Mouse (Mus musculus): ENCODE data around the gene Tbc1d10c.

Gene Tbc1d10c

DNA sequence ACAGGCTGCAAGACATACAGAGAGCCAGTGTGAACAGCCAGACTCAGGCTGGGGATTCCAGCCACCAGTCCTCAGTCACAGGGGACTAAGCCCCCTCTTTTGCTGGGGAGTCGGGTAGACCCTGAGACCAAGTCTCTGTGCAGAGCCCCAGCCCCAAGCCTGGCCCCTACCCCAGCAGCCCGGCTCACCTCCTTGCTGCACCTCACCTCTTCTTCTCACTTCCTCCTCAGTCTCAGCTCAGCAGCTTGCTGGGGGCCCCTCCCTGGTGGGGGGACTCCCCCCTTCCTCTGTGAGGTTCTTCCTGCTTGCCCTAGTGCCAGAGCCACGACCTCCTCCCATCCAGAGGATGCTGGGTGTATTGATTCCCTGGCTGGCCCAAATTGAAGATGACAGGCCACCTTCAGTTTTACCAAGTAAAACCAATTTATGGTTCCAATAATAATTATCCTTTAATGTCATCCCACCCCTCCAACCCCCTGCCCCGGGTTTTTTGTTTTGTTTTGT is at the start of gene Tbc1d10c:
TSS of gene Tbc1d10c (minus strand) at position 454 of the 504 bp plus-strand sequence.
- in situ Hi-C loops (cut with MboI; ENCODE audit: low sequenced_read_pairs), result no loop called here

DNA sequence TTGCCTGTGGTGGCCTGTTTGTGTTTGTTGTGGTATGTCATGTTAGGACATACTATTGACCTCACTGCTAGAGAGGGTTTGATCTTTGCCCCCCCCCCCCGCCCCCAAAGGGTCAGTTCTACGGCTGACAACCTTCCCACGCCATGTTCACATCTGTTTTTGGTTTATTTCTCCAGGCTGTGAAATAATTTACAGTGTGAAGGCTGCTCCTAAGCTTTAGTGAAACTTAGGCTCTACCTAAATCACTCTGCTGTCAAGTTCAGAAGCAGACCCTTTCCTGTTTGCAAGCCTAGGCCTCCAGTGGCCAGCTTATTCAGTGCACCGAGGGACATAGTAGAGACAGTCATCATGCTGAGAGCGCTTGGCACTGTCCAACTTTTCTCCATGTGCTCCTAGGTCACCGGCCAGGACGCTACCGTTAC is 49.2 kb upstream of the Tbc1d10c start:
- in situ Hi-C loops (cut with MboI; ENCODE audit: low sequenced_read_pairs), result no loop called here

DNA sequence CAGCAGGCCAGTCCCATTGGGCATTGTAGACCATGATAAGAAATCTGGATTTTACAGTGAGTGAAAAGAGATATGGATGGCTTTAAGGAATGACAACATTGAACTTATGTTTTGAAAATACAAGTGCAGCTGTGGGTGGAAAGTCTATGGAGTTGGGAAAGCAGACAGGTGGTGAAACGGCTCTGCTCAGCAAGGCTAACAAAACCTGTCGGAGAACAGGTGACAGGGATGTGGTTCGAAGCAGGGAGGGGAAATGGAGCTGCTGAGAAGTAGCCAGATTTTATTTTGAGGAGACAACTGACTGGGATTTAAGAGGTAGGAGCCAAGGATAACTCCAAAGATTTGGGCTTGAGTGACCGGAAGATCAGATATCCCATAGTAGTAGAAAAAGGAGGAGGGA is 43.5 kb upstream of the Tbc1d10c start:
- in situ Hi-C loops (cut with MboI; ENCODE audit: low sequenced_read_pairs), result no loop called here

DNA sequence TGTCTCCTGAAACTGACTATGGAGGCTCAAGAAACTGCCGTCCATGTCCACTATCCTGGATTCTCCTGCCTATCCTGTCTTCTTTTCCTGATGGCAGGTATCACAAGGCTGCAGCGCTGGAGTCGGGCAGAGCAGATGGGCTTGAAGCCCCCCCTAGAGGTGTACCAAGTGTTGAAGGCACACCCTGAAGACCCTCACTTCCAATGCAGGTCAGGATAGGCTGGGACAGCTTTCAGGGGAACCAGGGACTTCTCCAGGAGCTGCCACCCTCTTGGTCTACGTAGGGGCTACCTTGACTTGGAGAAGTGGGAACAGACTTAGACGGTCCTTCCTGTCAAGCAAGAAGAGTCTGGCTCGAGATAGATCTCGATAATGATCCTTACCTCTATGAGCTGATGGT is 41.6 kb upstream of the Tbc1d10c start:
- in situ Hi-C loops (cut with MboI; ENCODE audit: low sequenced_read_pairs), result no loop called here

DNA sequence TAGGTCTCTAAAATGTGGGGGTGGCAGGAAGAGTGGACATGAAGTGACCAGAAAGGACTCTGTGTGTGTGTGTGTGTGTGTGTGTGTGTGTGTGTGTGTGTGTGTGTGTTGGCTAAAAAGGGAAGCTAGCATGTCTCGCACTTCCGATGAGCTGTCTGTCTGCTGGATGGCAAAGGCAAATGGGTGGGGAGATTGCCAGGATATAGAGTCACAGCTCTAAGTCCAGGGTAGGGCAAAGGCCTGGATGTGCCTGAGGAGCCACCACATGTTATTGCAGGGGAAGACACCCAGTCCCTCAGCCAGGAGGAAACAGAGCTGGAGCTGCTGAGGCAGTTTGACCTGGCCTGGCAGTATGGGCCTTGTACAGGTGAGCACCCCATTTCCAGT is 41.1 kb upstream of the Tbc1d10c start:
- in situ Hi-C loops (cut with MboI; ENCODE audit: low sequenced_read_pairs), result no loop called here

DNA sequence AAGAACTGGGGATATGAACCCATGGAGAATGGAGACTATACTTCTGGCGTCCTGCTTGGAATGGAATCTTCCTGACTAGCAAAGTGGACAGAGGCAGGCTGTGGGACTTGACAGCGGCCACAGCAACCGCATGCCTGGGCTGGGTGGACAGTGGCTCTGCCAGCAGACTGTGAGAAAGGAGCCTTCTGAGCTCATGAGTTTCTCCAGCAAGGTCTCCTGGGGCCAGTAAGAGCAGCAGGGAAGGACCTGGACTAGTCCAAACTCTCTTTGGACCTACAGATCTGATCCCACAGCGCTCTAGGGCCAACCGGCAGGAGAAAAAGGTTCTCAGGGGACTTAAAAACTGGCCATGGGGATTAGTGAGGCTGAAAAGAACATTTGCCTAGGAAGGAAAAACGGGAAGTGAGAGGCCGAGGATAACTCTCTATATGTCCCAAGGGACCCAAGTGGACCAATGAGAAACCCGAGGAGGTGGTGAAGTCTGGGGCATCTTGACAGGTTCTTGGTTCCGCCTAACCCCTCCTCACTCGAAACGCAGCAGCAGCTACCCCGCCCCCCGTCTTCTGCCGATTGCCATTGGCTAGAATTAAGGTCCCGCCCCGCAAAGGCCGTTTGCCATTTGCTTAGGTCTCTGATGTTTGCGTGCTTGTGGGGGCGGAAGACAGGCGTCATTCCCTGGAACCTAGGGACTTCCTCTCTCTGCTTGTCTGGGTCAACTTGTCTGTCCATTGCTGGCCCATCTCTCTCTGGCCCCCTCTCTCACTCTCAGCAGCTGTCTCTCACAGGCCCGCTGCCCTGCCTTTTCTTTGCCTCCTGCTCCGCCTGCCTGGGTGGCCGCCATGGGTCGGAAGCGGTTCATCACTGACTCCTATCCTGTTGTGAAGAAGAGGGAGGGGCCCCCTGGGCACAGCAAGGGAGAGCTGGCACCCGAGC is 40.4 kb upstream of the Tbc1d10c start, which contains the start of gene Pold4:
TSS of gene Pold4 (plus strand) at position 647 of the 933 bp plus-strand sequence.
- in situ Hi-C loops (cut with MboI; ENCODE audit: low sequenced_read_pairs), result no loop called here

DNA sequence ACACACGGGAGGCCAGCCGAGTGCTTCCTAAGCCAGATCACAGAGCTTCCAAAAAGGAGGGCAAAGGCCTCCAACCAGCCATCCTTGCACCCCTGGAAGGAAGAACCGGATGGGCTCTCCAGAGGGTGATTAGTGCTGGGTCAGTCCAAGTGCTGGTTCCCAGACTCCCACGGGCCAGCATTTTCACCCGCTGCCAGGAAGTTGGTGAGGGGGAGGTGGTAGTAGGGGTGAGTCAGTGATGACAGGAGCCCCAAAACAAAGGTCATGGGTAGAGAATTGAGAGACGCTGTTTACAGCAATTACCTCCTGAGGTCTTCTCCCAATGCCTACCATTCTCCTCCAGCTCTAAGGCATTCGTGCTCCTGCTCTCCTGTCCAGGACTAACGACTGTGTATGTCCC is 39.3 kb upstream of the Tbc1d10c start:
- in situ Hi-C loops (cut with MboI; ENCODE audit: low sequenced_read_pairs), result no loop called here

DNA sequence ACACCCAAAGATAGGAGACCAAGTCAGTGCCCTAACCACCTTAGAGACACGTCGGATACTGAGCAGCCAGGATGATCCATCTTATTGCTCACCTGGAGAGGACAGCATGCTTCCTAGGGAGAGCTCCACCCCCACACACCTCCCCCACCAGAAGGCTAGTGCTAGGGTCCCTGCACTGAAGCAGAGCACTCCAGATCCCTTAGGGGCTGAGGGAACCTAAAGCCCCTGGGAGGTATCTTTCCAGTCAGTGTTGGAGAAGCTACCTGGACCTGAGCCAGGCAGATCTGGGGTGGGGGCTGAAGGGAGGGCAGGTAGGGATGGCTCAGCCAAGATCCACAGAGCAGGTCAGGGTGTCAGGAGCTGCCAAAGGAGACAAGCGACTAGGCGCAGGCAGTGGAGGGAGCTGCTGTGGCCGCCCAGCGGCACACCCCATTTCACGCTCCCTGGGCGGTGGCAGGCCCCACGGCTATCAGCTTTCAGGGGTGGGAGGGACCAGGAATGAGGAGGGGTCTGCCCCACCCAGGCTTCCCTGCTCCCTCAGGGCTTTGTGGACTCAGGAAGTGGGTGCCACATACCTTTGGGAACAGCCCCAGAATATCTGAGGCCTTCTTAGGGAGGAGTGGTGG is 38.5 kb upstream of the Tbc1d10c start:
- in situ Hi-C loops (cut with MboI; ENCODE audit: low sequenced_read_pairs), result no loop called here

DNA sequence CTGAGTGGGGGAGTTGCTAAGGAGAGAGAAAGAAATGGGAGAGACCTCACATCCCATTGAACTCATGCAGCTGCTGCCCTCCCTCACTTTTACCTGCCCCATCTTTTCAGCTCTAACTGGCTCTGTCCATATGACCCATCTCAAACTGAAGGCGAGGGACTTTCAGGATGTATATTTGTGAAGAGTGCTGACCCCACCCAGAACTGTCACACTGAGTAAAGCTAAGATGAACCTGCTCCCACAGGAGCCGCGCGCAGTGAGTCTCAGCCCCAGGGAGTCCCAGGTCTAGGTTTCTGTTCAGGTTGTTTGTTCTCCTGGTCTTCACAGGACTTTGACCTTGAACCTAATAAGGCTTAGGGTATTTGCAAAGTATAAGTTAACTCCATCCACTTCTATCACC is 37.8 kb upstream of the Tbc1d10c start:
- in situ Hi-C loops (cut with MboI; ENCODE audit: low sequenced_read_pairs), result no loop called here

DNA sequence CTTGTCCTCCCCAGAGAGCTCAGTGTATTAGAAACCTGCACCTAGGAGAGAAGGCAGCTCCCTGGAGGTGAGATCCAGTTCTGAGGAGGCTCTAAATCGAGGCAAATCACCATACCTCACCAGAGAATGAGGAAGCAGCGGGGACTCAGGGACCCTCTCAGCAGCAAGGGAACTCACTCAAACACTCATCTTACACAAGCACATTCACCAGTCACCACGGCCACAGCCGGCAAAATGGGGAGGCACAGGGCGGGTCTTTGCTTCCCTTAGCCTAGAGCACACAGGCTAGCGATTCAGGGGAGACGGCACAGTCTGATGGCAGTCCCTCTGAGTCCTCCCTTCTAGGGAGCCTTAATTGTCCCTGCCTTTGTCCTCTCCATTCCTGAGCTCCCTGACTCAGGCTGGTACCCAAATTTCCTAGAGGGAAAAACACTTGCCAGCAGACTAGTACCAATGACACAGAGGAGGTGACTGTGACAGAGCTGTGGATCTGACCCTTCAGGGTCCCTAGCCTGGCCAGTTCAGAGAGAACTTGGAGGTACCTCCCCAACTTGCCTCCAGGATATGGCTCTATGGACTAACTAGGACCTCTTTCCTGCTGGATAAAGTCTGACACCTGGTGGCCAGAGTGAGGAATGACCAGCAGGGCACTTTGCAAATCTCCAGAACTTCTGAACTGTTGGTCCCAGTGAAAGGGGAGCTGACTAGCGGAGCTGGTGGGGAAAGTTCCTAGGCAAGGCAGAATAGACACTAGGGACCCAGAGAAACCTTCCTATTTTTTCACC is 37.0 kb upstream of the Tbc1d10c start:
- in situ Hi-C loops (cut with MboI; ENCODE audit: low sequenced_read_pairs), result no loop called here

DNA sequence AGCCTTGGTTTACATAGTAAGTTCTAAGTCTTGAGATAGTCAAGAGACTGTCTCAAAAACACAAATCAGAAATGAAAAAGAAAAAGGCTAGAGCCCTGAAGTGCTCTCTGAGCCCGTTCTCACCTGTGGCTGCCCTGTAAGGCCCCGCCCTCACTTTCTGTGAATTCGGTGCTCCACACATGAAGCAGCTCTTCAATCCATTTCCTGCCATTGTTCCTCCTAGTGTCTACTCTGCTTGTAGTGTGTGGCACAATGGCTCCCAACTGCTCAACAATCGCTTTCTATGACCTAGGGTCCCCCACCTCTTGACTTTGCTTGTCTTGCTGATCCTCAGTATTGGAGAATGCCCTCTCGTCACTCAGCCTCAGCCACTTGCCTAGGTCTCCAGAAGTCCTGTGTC is 36.4 kb upstream of the Tbc1d10c start:
- in situ Hi-C loops (cut with MboI; ENCODE audit: low sequenced_read_pairs), result no loop called here

DNA sequence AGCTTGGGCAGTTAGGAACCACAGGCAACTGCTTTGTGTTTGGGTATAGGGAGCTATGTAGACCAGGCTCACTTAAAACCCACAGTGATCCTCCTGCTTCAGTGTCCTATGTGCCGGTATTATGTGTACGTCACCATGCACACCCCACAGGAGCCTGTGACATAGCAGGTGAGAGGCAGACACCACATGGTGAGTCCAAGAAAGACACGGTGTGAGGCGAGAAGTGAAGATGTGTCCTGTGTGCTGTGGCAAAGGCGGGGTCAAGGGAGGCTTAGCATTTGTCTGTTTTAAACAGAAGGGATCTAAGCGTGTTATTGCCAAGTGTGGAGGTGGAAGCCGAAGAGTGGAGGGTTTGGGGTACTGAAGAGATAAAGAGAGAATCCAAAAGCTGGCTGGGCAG is 35.7 kb upstream of the Tbc1d10c start:
- in situ Hi-C loops (cut with MboI; ENCODE audit: low sequenced_read_pairs), result no loop called here

DNA sequence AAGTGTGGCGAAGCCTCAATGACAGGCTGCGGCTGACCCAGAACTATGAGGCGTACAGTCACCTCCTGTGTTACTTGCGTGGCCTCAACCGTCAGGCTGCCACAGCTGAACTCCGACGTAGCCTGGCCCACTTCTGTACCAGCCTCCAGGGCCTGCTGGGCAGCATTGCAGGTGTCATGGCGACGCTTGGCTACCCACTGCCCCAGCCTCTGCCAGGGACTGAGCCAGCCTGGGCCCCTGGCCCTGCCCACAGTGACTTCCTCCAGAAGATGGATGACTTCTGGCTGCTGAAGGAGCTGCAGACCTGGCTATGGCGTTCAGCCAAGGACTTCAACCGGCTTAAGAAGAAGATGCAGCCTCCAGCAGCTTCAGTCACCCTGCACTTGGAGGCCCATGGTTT is 31.1 kb upstream of the Tbc1d10c start:
- in situ Hi-C loops (cut with MboI; ENCODE audit: low sequenced_read_pairs), result no loop called here

DNA sequence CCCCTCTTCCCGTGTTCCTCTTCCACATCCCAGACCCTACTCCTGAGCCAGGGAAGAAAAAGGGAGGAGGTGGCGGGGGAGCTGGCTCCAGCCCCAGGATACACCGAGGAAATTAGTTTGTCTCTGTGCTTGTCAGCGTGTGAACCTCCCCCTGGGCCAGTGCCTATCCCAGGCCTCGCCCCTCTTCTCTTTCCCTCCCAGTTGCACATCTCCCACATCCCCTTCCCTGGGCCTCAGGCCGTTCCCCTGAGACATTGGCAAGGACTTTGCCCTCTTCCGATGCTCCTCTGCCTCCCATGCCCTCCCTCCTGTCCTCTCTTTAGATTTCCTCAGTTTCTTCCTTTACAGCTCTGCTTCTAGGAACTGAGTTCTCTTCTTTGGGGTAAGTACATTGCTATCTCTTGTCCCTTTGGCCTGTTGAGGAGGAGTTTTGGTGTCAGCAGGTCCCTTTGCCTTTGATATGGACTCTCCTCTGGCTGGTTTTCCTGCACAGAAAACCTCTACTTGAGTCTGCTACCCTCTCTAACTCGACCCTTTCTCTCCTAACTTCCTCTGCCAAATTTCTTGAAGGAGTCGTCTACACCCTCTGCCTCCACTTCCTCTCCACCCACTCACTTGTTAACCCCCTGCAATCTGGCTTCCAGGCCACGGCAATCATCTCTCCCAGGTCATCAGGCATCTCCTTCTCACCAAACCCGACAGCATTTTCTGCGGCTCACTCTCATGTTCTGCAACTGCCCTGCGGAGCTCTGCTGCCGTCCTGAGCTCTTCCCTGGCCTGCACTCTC is 30.1 kb upstream of the Tbc1d10c start:
- in situ Hi-C loops (cut with MboI; ENCODE audit: low sequenced_read_pairs), result no loop called here

DNA sequence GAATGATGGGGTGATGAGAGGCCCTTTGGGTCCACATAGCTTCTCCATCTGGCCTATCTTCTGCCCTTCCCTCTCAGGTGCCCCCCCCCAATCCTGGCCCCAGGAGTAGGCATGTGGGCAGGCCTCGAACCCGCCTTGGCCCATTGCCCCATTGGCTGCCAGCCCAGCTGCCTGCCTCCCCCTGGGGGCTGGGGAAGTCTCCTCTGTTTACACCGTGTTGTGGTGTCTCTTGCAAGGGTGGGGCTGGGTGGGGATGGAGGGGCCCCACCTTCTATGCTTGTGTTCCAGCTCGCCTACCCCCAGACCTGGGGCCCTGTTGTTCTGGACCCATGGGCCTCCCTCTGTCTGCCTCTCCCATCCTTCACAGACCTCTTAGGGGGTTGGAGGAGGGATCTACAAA is 29.3 kb upstream of the Tbc1d10c start:
- in situ Hi-C loops (cut with MboI; ENCODE audit: low sequenced_read_pairs), result no loop called here

DNA sequence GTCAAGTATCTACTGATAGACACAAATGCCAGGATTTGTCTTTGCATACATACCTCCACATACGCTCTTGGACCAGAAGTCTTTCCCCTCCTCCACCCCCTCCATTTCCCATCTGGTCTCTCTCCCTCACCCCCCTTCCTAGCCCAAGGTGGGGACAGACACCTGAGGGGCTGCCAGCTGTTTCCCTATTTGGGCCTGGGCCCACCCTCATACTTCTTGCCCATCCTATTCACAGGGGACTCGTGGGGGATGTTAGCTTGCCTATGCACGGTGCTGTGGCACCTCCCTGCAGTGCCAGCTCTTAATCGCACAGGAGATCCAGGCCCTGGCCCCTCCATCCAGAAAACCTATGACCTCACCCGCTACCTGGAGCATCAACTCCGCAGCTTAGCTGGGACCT is 28.9 kb upstream of the Tbc1d10c start:
- in situ Hi-C loops (cut with MboI; ENCODE audit: low sequenced_read_pairs), result no loop called here

DNA sequence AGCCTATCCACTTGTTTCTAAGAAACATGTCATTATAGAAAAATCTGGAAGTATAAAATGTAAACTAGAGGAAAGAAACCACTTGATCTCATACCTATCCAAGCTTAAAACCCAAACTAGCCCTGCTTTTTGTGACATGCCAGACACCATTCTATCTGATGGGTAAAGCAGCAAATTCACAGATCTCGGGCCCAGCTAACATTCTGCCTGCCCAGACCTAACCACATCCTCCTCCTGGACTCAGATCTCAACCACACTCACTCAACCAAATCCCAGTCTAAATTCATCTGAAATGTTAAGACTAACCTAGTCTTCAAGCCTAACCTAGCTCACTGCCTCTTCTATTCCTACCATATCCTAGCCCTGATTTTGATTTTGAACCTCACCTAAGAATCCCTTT is 27.7 kb upstream of the Tbc1d10c start:
- in situ Hi-C loops (cut with MboI; ENCODE audit: low sequenced_read_pairs), result no loop called here

DNA sequence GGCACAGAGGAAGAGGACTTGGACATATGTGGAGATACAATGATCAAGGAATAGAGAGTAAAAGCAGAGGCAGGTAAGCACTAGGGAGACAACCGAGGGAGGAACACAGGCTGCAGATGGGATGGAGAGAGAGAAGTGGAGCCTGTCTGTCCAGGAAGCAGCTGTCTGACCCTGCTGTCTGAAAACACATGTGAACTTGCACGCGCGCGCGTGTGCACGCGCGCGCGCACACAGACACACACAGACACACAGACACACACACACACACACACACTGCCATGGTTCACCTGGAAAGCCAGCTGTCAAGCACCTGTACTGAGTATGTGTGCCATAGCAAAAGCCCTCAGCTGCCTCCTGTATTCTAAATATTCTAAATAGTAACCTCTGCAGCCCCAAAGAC is 27.2 kb upstream of the Tbc1d10c start:
- in situ Hi-C loops (cut with MboI; ENCODE audit: low sequenced_read_pairs), result no loop called here

DNA sequence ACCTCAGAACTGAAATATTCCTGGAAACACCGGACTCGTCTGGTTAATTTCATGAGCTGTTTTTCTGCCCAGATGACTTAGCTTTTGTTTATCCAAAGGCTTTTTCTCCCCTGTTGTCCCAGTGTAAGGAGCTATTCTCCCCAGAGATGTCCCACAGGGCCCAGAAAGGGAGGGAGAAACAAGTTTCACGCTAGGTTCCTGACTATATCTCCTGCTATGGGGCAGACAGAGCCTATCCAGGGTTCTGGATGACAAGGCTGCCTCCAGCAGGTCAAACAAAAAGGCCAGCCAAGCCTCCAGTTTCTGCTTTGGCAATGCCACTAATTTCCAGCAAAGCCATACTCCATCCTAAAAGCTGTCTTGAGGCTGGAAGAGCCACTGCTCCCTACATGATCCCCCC is 26.8 kb upstream of the Tbc1d10c start:
- in situ Hi-C loops (cut with MboI; ENCODE audit: low sequenced_read_pairs), result no loop called here

DNA sequence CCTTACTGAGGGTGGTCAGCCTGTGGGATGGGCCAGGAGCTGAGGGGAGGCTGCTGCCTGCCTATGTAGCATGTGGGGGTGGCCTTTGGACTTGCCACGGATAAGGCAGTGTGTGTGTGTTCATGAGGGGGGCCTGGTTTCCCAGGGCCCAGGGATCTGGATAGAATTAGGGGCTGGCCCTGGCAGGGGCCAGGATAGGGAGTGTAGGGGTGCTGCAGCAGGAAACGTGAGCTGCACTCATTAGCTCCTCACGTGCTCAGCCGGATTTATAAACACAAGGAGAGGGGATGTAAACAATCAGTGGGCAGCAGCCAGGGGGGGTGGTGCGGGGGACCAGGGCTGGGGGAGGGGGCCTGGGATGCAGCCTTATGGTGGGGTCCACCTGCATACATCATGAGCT is 26.1 kb upstream of the Tbc1d10c start:
- in situ Hi-C loops (cut with MboI; ENCODE audit: low sequenced_read_pairs), result no loop called here

Measured in CH12F3 (cell line).